Mouse (Mus musculus) embryo, embryonic 10 days (tissue): Measurements from ENCODE around the gene Tfip11.

Experiments
- DNase-seq: peaks from one replicate; pipeline ENCODE4 v3.0.0-alpha.2; 2015; ENCODE audit warnings: low spot score

Gene Tfip11

GRCm38 (mm10) chr5:112325546-112326445 lies at the start of gene Tfip11:
Tfip11 (plus strand) TSS chr5:112326358.
- DNase-seq, result peak; percentile 98

- no peak for DNase-seq
Measured at GRCm38 (mm10) chr5:112276907-112277348, 49.2 kb upstream of the Tfip11 start.

GRCm38 (mm10) chr5:112277906-112278470 lies 48.2 kb upstream of the Tfip11 start:
- no peak for DNase-seq

- no peak for DNase-seq
Measured at GRCm38 (mm10) chr5:112279181-112280021, 46.8 kb upstream of the Tfip11 start.

GRCm38 (mm10) chr5:112280151-112280550 lies 46.0 kb upstream of the Tfip11 start:
- no peak for DNase-seq

GRCm38 (mm10) chr5:112280863-112281660 lies 45.1 kb upstream of the Tfip11 start:
- DNase-seq, result no peak

- no peak for DNase-seq
Measured at GRCm38 (mm10) chr5:112281676-112282075, 44.5 kb upstream of the Tfip11 start.

GRCm38 (mm10) chr5:112282123-112282779 lies 43.9 kb upstream of the Tfip11 start:
- no peak for DNase-seq

- DNase-seq, result no peak
Measured at GRCm38 (mm10) chr5:112282780-112283482, 43.2 kb upstream of the Tfip11 start.

- no peak for DNase-seq
Measured at GRCm38 (mm10) chr5:112283543-112284202, 42.5 kb upstream of the Tfip11 start.

GRCm38 (mm10) chr5:112284203-112284582 lies 42.0 kb upstream of the Tfip11 start:
- no peak for DNase-seq

GRCm38 (mm10) chr5:112285548-112286085 lies 40.5 kb upstream of the Tfip11 start:
- no peak for DNase-seq

GRCm38 (mm10) chr5:112286608-112286983 lies 39.6 kb upstream of the Tfip11 start:
- DNase-seq, result no peak

- DNase-seq, result no peak
Measured at GRCm38 (mm10) chr5:112286984-112287641, 39.0 kb upstream of the Tfip11 start.

GRCm38 (mm10) chr5:112287652-112288051 lies 38.5 kb upstream of the Tfip11 start:
- DNase-seq, result no peak

GRCm38 (mm10) chr5:112288193-112289141 lies 37.7 kb upstream of the Tfip11 start:
- no peak for DNase-seq

- no peak for DNase-seq
Measured at GRCm38 (mm10) chr5:112289236-112289635, 36.9 kb upstream of the Tfip11 start.
